Mouse (Mus musculus) heart, adult 2 months (tissue): Measurements from ENCODE around the gene Iqcm.
"Not testable (repeated sequence)": the region's sequence is repeated elsewhere in the genome, so short reads cannot be mapped to it uniquely, and the experiment has no call there.

Experiments
- CTCF ChIP-seq: fragments of 200-600 bp; IDR thresholded peaks from 2 replicates; pipeline ENCODE4 v1.8.1; 2022; ENCODE audit warnings: antibody characterized with exemption, mild to moderate bottlenecking, moderate library complexity
- EP300 ChIP-seq: fragments of 200-500 bp; IDR thresholded peaks from 2 replicates; pipeline ENCODE4 v1.6.1; 2011; ENCODE audit warnings: low read depth, low read length, control low read depth; ENCODE audit not compliant: insufficient read depth
- POLR2A ChIP-seq: fragments of 200-500 bp; IDR thresholded peaks from 2 replicates; pipeline ENCODE4 v1.6.1; 2011; ENCODE audit warnings: mild to moderate bottlenecking, low read depth, low read length, control low read depth; ENCODE audit not compliant: insufficient read depth

GRCm38 (mm10) chr8:75415696-75416095 is 32.8 kb upstream of the Iqcm start:
- not testable (repeated sequence) for TF ChIP-seq CTCF, POLR2A, EP300
